Mouse (Mus musculus): ENCODE measurements at regions not wholly inside any gene's neighbourhood (a gene's known extent, or its start where the extent isn't known, plus 50 kb on each side); places are given as distances from the start of the nearest gene placed in this dataset.

DNA sequence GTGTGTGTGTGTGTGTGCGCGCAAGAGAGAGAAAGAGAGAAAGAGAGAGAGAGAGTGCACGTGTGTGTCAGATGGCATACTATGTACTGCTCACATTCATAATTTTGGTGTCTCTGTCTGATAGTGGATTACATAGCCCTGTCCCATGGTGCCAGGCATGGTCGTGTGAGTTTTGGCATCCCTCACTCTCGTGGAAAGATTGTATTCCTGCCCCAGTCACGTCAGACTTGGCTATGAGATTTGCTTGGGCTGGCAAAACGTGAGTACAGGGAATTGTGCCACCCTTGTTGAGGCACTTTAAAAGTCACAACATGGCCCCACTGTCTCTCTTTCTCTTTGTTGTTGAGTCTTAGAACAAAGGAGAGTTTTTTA lies 62.3 kb upstream of the Serp2 start:
- ATAC-seq (ENCODE audit: low FRiP score), result no peak
- WGBS, result 72% methylated on average over 7 of the region's 7 CpGs

DNA sequence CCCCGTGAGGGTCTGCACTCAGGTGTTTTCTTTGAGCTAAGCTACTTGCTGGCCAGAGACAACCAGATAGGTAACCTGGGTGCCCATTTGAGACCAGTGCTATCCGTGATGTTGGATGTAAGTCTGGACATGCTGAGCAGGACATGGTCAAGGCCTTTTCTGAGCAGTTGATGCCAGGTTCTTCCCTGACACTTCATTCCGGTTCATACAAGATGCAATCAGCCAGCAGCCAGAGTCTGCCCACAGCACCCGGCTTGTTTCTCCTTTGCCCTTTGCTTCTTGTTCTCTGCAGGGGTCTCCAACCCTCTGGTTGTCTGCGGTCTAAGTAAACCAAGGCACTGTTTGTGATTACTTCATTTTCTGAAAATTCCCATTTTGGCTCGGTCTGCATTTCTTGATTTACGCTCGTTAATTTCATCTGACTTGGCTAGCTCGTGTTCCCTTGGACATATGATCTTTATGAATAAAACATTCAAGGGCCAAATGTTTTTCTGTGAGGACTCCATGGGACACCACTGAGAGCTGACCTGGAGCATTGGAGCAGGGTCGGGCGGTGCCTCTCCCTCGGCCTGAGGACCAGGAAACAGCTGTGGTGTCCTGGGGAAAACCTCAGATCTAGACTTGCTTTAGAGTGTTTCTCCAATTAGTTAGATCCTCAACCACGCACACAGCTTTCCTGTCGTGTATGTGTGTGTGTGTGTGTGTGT lies 61.8 kb upstream of the Serp2 start:
- ATAC-seq (ENCODE audit: low FRiP score), result no peak
- H3K4me1 ChIP-seq, result peaks cover 22% of the 10 kb centered on the region
- H3K4me2 ChIP-seq (replicated peaks), result no peak overlapping the region
- H3K27ac ChIP-seq, result no peak overlapping the region
- H3K27me3 ChIP-seq, result no peaks in the 10 kb centered on the region
- H3K9me3 ChIP-seq (replicated peaks), result no peaks in the 10 kb centered on the region
- 51% methylated on average over 14 of the region's 14 CpGs for WGBS
- no peak overlapping the region for H3K4me3 ChIP-seq
- no peak overlapping the region for H3K9ac ChIP-seq
- no peaks in the 10 kb centered on the region for H3K36me3 ChIP-seq

More for the DNA sequence above, 62.3 kb upstream of the Serp2 start:
- Histone ChIP-seq H3K27me3 (no peaks in the 10 kb centered on the region), H3K36me3 (no peaks in the 10 kb centered on the region), H3K4me1 (peaks cover 27% of the 10 kb centered on the region), H3K27ac (no peak overlapping the region), H3K9me3 (replicated peaks) (no peaks in the 10 kb centered on the region), H3K4me3 (no peak overlapping the region), H3K4me2 (replicated peaks) (no peak overlapping the region), H3K9ac (no peak overlapping the region)

DNA sequence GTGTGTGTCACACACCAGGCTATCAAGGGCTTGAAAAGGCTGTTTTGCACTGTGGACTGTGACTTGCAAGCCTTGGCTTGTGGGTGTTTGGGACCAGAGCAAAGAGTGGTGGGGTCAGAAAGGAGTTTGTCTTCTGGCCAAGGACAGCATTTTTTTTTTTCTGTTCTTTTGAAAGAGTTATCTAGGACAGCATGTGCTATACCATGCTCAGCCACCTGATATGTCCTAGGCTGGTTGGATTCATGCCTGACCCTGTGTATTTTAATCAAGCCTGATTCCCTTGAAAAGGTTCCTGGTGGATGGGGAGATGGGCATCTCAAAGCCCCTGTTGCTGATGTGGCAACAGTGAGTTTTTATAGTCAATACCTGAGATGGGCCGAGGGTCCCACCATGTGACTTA lies 61.2 kb upstream of the Serp2 start:
- Histone ChIP-seq H3K36me3 (no peaks in the 10 kb centered on the region), H3K9me3 (replicated peaks) (no peaks in the 10 kb centered on the region), H3K27me3 (no peaks in the 10 kb centered on the region), H3K27ac (no peak overlapping the region), H3K4me2 (replicated peaks) (no peak overlapping the region), H3K4me3 (no peak overlapping the region), H3K9ac (no peak overlapping the region), H3K4me1 (peaks cover 16% of the 10 kb centered on the region)
- no peak for ATAC-seq (ENCODE audit: low FRiP score)
- 94% methylated on average over 1 of the region's 1 CpGs for WGBS

DNA sequence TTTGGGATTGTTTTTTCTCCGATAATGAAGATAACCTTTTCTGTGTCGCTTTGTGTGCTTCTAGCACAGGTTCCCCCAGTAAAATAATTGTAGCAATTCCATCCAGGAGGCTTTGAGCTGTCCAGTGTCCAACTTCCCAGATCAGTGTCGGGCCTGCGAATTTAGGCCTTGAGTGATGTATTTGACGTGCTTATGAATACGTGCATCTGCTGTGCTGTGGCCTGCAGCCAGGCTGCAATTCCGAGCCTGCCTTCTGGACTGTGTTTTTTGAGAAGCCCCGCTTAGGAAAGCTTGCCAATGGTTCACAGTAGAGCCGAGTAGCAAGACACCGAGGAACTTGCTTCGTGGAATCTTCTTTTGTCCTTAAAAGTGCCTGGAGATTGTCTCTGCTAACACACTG lies 60.8 kb upstream of the Serp2 start:
- Histone ChIP-seq H3K4me3 (no peak overlapping the region), H3K9ac (no peak overlapping the region), H3K4me1 (peaks cover 12% of the 10 kb centered on the region), H3K36me3 (no peaks in the 10 kb centered on the region), H3K27ac (no peak overlapping the region), H3K9me3 (replicated peaks) (no peaks in the 10 kb centered on the region), H3K4me2 (replicated peaks) (no peak overlapping the region), H3K27me3 (no peaks in the 10 kb centered on the region)
- ATAC-seq (ENCODE audit: low FRiP score), result no peak
- WGBS, result 76% methylated on average over 11 of the region's 11 CpGs

DNA sequence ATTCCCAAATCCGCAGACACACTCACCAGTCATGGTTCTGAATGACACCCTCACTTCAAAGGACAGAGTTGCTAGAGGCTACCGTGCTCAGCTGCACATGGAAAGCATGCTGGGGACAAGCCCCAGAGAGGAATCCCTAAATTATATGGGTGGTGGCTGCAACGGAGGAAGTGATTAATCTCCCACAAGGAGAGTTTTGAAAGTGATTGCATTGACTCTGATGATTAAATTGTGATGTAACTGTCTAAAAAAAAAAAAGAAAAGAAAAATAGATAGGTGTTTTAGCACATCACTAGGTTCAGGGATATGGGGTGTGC lies 59.6 kb upstream of the Serp2 start:
- Histone ChIP-seq H3K27ac (no peak overlapping the region), H3K9ac (no peak overlapping the region), H3K36me3 (no peaks in the 10 kb centered on the region), H3K27me3 (no peaks in the 10 kb centered on the region), H3K4me3 (no peak overlapping the region), H3K4me1 (peaks cover 11% of the 10 kb centered on the region), H3K9me3 (replicated peaks) (no peaks in the 10 kb centered on the region), H3K4me2 (replicated peaks) (no peak overlapping the region)
- no peak for ATAC-seq (ENCODE audit: low FRiP score)
- 45% methylated on average over 3 of the region's 3 CpGs for WGBS

DNA sequence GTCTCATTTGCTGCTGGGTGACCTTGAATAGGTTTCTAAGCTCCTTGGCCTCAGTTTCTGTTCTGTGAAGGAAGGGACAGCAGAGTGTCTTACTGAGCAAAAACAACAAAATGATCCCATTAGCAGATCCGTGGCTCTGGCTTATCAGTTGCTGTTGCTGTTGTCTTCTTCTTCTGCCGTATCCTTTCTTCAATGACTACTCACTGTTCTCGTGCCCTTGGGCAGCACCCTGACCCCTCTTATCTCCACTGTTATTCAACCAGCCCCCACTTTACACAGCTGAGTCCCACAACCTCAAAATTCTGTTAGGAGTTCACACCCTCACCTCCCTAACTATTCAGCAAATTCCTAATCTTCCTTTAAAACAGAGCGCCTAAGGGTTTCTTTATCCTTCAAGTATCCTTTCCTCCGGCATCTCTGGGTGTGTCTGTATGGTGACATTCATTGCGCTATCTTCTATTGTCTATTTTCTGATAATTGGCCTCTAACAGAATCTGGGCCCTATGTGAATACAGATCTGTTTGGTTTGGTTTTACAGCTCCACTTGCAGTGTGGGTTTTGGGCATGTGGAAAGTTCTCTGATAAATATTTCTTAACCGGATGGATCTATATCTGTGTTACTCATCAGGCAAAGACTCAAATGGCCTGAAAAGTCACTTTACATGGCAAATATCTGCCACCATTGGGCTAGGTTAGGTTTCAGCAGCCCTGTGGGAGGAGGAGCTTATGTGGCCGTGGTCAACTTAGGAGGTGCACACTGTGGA lies 59.1 kb upstream of the Serp2 start:
- no peak overlapping the region for H3K4me2 ChIP-seq (replicated peaks)
- no peak for ATAC-seq (ENCODE audit: low FRiP score)
- H3K27ac ChIP-seq, result no peak overlapping the region
- no peaks in the 10 kb centered on the region for H3K27me3 ChIP-seq
- WGBS, result 76% methylated on average over 8 of the region's 8 CpGs
- peaks cover 13% of the 10 kb centered on the region for H3K4me1 ChIP-seq
- no peaks in the 10 kb centered on the region for H3K9me3 ChIP-seq (replicated peaks)
- no peaks in the 10 kb centered on the region for H3K36me3 ChIP-seq
- no peak overlapping the region for H3K9ac ChIP-seq
- no peak overlapping the region for H3K4me3 ChIP-seq

DNA sequence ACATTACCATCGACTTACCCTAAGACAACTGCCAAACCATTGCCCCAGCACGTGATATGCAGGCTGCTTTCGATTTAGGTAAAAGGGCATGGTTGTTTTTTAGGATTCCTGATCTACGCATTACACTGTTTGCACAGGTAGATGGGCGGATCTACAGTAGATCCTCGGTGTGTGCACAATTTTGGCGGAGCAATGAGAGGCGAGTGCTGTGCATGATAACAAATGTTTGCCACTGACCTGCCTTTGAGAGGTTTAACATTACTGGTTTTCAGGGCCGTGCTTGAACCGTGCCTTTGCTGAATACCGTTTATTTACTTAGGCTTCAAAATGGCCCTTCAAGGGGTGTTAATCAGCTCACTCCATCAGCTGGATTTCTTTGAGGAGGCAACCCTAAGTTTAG lies 58.5 kb upstream of the Serp2 start:
- no peaks in the 10 kb centered on the region for H3K27me3 ChIP-seq

DNA sequence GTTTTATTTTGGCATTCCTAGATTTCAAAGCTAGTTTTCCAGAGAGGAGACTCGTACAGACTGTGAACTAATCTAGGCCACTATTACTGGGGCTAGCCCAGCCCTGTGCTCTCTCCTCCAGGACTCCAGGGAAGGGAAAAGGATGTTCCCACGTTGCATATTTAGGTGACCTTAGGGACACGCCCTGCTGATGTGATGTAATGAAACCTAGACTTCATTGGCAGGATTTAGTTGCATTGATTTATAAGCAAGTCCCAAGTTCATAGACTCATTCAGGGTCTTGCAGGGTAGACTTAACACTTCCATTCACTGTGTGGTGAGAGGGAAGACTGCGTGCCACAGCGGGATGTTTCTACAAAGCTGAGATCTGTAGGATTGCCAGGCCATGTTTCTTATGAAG lies 58.0 kb upstream of the Serp2 start:
- Histone ChIP-seq H3K27ac (no peak overlapping the region), H3K4me3 (no peak overlapping the region), H3K9ac (no peak overlapping the region), H3K9me3 (replicated peaks) (no peaks in the 10 kb centered on the region), H3K4me2 (replicated peaks) (no peak overlapping the region), H3K27me3 (no peaks in the 10 kb centered on the region), H3K4me1 (peaks cover 16% of the 10 kb centered on the region), H3K36me3 (no peaks in the 10 kb centered on the region)
- 80% methylated on average over 5 of the region's 5 CpGs for WGBS
- no peak for ATAC-seq (ENCODE audit: low FRiP score)

More for the DNA sequence above, 58.5 kb upstream of the Serp2 start:
- Histone ChIP-seq H3K9me3 (replicated peaks) (no peaks in the 10 kb centered on the region), H3K9ac (no peak overlapping the region), H3K27ac (no peak overlapping the region), H3K4me2 (replicated peaks) (no peak overlapping the region), H3K4me1 (peaks cover 16% of the 10 kb centered on the region), H3K4me3 (no peak overlapping the region), H3K36me3 (no peaks in the 10 kb centered on the region)
- 86% methylated on average over 11 of the region's 11 CpGs for WGBS
- ATAC-seq (ENCODE audit: low FRiP score), result no peak

DNA sequence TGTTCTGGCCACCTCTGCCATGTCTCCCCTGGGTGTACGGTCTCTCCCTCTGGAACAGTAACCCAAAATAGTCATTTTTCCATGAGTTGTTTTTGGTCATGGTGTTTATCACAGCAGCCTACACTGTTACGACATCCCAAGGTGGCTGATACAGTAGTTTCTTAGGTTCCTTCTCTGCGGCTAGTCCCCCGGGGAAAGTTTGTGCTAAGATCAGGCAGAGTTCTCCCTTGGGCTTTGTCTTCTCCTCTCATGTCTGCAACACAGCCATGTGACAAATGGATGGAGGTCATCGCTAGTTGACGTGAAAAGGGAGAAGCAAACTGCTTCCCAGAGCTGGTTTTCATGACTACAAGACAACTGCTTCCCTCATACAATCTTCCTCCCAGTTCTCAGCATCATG lies 56.9 kb upstream of the Serp2 start:
- WGBS, result 88% methylated on average over 6 of the region's 6 CpGs
- Histone ChIP-seq H3K4me3 (no peak overlapping the region), H3K9ac (no peak overlapping the region), H3K4me2 (replicated peaks) (no peak overlapping the region), H3K36me3 (no peaks in the 10 kb centered on the region), H3K9me3 (replicated peaks) (no peaks in the 10 kb centered on the region), H3K27me3 (no peaks in the 10 kb centered on the region), H3K27ac (no peak overlapping the region), H3K4me1 (peaks cover 12% of the 10 kb centered on the region)
- no peak for ATAC-seq (ENCODE audit: low FRiP score)

DNA sequence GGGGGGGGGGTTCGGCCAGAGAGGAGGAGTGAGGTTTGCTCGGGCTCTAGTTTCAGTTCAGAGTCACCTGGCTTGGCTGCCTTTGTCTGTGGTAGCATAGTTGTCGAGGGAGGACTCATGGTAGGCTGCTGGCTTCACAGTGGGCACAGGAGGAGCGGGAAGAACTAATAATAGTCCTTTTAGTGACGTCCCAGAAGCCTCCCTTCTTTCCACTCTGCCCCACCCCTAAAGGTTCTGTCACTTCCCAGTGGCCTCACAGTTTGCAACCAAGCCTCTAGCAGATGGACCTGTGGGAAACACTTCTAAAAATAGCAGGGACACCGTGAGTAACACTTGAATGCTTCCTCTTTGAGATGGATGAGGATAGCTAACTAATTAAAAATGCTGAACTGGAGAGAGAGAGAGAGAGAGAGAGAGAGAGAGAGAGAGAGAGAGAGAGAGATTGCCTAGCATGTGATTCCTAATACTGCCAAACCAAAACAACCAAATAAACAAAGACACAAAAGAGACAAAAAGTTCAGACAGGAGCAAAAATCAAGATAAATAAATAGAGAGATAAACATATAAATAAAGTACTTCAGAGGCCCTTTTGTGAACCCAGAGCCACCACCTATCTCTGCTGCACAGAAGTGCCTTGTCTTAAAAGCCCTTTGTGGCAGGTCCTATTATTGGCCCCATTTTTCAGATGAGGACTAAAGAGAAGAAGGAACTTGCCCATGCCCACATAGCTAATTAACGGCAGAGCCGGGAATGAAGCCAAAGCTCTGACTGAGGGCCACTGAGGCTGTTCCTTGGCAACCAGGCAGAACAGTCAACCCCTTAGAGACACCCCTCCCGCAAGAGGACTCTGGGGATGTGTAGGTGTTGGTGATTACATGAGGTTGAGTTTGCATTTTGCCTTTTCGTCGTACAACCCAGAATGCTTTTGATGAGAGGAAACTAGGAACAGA lies 54.0 kb upstream of the Serp2 start:
- H3K9me3 ChIP-seq (replicated peaks), result no peaks in the 10 kb centered on the region
- no peak overlapping the region for H3K4me2 ChIP-seq (replicated peaks)
- 39% methylated on average over 11 of the region's 11 CpGs for WGBS
- no peak overlapping the region for H3K9ac ChIP-seq
- H3K36me3 ChIP-seq, result no peaks in the 10 kb centered on the region
- no peaks in the 10 kb centered on the region for H3K27me3 ChIP-seq
- no peak overlapping the region for H3K4me3 ChIP-seq
- ATAC-seq (ENCODE audit: low FRiP score), result no peak
- H3K4me1 ChIP-seq, result peaks cover 5% of the 10 kb centered on the region
- H3K27ac ChIP-seq, result no peak overlapping the region
